Mouse (Mus musculus) small intestine, adult 2 months (tissue): ENCODE measurements around the gene Hnf4a.

Experiments used
- CTCF ChIP-seq: fragments of 200-500 bp; IDR thresholded peaks from 2 replicates; pipeline ENCODE4 v1.5.1; 2012; ENCODE audit warnings: low read depth, mild to moderate bottlenecking, control low read depth, inconsistent platforms, low read length, moderate library complexity, mixed read lengths; ENCODE audit not compliant: insufficient replicate concordance, insufficient read length; ENCODE audit errors: extremely low read depth
- POLR2A ChIP-seq: fragments of 200-500 bp; IDR thresholded peaks from 2 replicates; pipeline ENCODE4 v1.6.1; 2012; ENCODE audit warnings: low read depth, mild to moderate bottlenecking, control low read depth, inconsistent platforms, low read length, moderate library complexity

- TF ChIP-seq POLR2A: no peak
- no peak for TF ChIP-seq CTCF
Measured at GRCm38 (mm10) chr2:163502219-163502618, 4.4 kb upstream of the Hnf4a start.
